ENCODE assay signal across 8 mouse cellular contexts in genomic region chr4:137783541-137784191, GRCm38 (mm10). TPM values are rescaled to one million over a fixed set of nuclear protein-coding genes. Genes with fewer than 3 reads are reported as not detected.
DNase-seq lines count a peak whose midpoint lies in the region; ATAC-seq and TF ChIP-seq lines count a peak whose summit lies in the region.
"Had no signal": no experiment of that assay in that cellular context is flagged by ENCODE, and none has a peak within 500 bp of the region (broad histone marks: within the 10 kb centered on the region; RNA-seq: fewer than 3 reads in every experiment).

No protein-coding gene starts in this region.

- no peak for TF ChIP-seq CTCF in layer of hippocampus, adult 2 months (conservative IDR thresholded peaks at IDR 0.05)

- H3K9me3 ChIP-seq in embryonic facial prominence, embryonic 12.5 days, result no peaks in the 10 kb centered on the region
- H3K9me3 ChIP-seq in heart, embryonic 13.5 days, result no peaks in the 10 kb centered on the region
- no peaks in the 10 kb centered on the region for H3K9me3 ChIP-seq in midbrain, embryonic 14.5 days (ENCODE audit: control insufficient read depth, low read length)

- 28% methylated on average over 9 of the region's 9 CpGs for WGBS in embryonic facial prominence, embryonic 12.5 days
- WGBS in heart, embryonic 13.5 days, result 30% methylated on average over 9 of the region's 9 CpGs
- WGBS in midbrain, embryonic 14.5 days, result 37% methylated on average over 9 of the region's 9 CpGs

- H3K27me3 ChIP-seq in embryonic facial prominence, embryonic 12.5 days, result no peaks in the 10 kb centered on the region
- H3K27me3 ChIP-seq in heart, embryonic 13.5 days (replicated peaks), result peaks cover 2% of the 10 kb centered on the region; the same call in 1 of the 2 replicates
- no peaks in the 10 kb centered on the region for H3K27me3 ChIP-seq in midbrain, embryonic 14.5 days (ENCODE audit: control insufficient read depth, insufficient read depth, low read length)

- no peak overlapping the region; the same call in 1 of the 2 replicates for H3K9ac ChIP-seq in embryonic facial prominence, embryonic 12.5 days
- H3K9ac ChIP-seq in heart, embryonic 13.5 days, result peak overlapping the region; percentile 62; the same call in 1 of the 2 replicates
- H3K9ac ChIP-seq in midbrain, embryonic 14.5 days (replicated peaks; ENCODE audit: low read length), result no peak overlapping the region
- H3K9ac ChIP-seq: liver, embryonic 14.5 days had no signal

- H3K4me1 ChIP-seq in embryonic facial prominence, embryonic 12.5 days, result peaks cover 11% of the 10 kb centered on the region
- H3K4me1 ChIP-seq in heart, embryonic 13.5 days, result peaks cover 10% of the 10 kb centered on the region
- H3K4me1 ChIP-seq in midbrain, embryonic 14.5 days (ENCODE audit: control insufficient read depth, insufficient read depth, low read length), result 0 out of 2 replicates have a peak, but pooled peaks cover 11% of the 10 kb centered on the region

- no peak overlapping the region for H3K4me2 ChIP-seq in embryonic facial prominence, embryonic 12.5 days (replicated peaks)
- no peak overlapping the region for H3K4me2 ChIP-seq in heart, embryonic 13.5 days
- H3K4me2 ChIP-seq in midbrain, embryonic 14.5 days (ENCODE audit: low read length), result no peak overlapping the region

- H3K36me3 ChIP-seq in embryonic facial prominence, embryonic 12.5 days, result no peaks in the 10 kb centered on the region
- H3K36me3 ChIP-seq in heart, embryonic 13.5 days, result no peaks in the 10 kb centered on the region
- H3K36me3 ChIP-seq in midbrain, embryonic 14.5 days (ENCODE audit: control insufficient read depth, insufficient read depth, low read length), result no peaks in the 10 kb centered on the region

- H3K4me3 ChIP-seq in embryonic facial prominence, embryonic 12.5 days, result no peak overlapping the region
- no peak overlapping the region for H3K4me3 ChIP-seq in heart, embryonic 13.5 days
- no peak overlapping the region for H3K4me3 ChIP-seq in layer of hippocampus, adult 2 months
- H3K4me3 ChIP-seq in midbrain, embryonic 14.5 days (replicated peaks; ENCODE audit: low read depth, low read length), result no peak overlapping the region

- ATAC-seq in embryonic facial prominence, embryonic 12.5 days (ENCODE audit: insufficient number of reproducible peaks, insufficient read depth, low FRiP score, low TSS enrichment), result no peak
- no peak for ATAC-seq in heart, embryonic 13.5 days (ENCODE audit: extremely low read depth, insufficient number of reproducible peaks, low FRiP score, low TSS enrichment)
- no peak for ATAC-seq in midbrain, embryonic 14.5 days (ENCODE audit: low FRiP score, low TSS enrichment)
- no peak for ATAC-seq in monocyte, adult 5-6 weeks (replicated peaks; ENCODE audit: insufficient number of reproducible peaks, low FRiP score, low TSS enrichment, poor library complexity, severe bottlenecking)

- peak; percentile 22 for DNase-seq in urinary bladder, postnatal 25 days (ENCODE audit: low spot score)
- no peak for DNase-seq in urinary bladder, postnatal 4 days (ENCODE audit: low spot score in 2 of 2)
- peak; percentile 43 to 47 for DNase-seq in layer of hippocampus, adult 2 months (ENCODE audit: low spot score in 2 of 2)
- DNase-seq in midbrain, embryonic 14.5 days, result peak; percentile 56

- H3K27ac ChIP-seq in embryonic facial prominence, embryonic 12.5 days, result peak overlapping the region; percentile 55; the same call in 1 of the 2 replicates
- peak overlapping the region; percentile 21; the same call in 1 of the 2 replicates for H3K27ac ChIP-seq in heart, embryonic 13.5 days (replicated peaks)
- peak overlapping the region; percentile 67; the same call in 1 of the 2 replicates for H3K27ac ChIP-seq in layer of hippocampus, adult 2 months
- H3K27ac ChIP-seq in midbrain, embryonic 14.5 days (replicated peaks; ENCODE audit: low read depth, low read length), result 0 out of 2 replicates have a peak overlapping the region, but pooled peaks have one; percentile 13
- H3K27ac ChIP-seq: liver, embryonic 14.5 days had no signal

RNA-seq across cellular contexts. Expression of gene Alpl, which starts 12.5 kb away (rescaled TPM):
- polyA plus RNA-seq in embryonic facial prominence, embryonic 12.5 days (2016; fragmentation: Nextera tagmentation; extraction: Ambion mirVana), result 23.0 and 23.7 TPM in 2 replicates
- polyA plus RNA-seq in heart, embryonic 13.5 days (2015; fragmentation: Nextera tagmentation; extraction: Ambion mirVana), result 3.3 and 3.8 TPM in 2 replicates
- 1 to 10 TPM; 6.8 to 7.2 TPM for total RNA-seq in layer of hippocampus, adult 2 months (2021)
- 6.0 and 6.1 TPM in 2 replicates for polyA plus RNA-seq in midbrain, embryonic 14.5 days (2014; fragmentation: Nextera tagmentation; extraction: Ambion mirVana)
- not detected in 3 replicates for total RNA-seq in monocyte, adult 5-6 weeks (2017)

Comparison
In these comparisons a context has a peak if more than half of its experiments do, and no peak if none do; other contexts are left out.
1. DNase-seq: peak in urinary bladder, postnatal 25 days (single experiment), layer of hippocampus, adult 2 months (2 of 2) and midbrain, embryonic 14.5 days (single experiment); none in urinary bladder, postnatal 4 days (0 of 2).
2. H3K27ac ChIP-seq: peak in every context shown above with its lines; median percentile 67 in layer of hippocampus, adult 2 months; 55 in embryonic facial prominence, embryonic 12.5 days; 21 in heart, embryonic 13.5 days; 13 in midbrain, embryonic 14.5 days.